Mouse (Mus musculus) liver, postnatal 0 days (tissue): ENCODE data around the gene Creb3l2. TPM values are rescaled to one million over a fixed set of nuclear protein-coding genes. Genes with fewer than 3 reads are reported as not detected.

Experiments
- ATAC-seq: fragments of 200-750 bp; cut with Nextera tagmentation; 2 replicates; pipeline ENCODE4 v1.8.0; 2017; ENCODE audit warnings: mild to moderate bottlenecking, moderate library complexity
- DNase-seq: peaks from one replicate; pipeline ENCODE4 v3.0.0-alpha.2; 2016
- H3K27ac ChIP-seq: fragments of 300-500 bp; sonication (generic); 2 replicates; pipeline ENCODE4 v1.5.1; 2014; ENCODE audit warnings: antibody characterized with exemption, moderate library complexity, mild to moderate bottlenecking, low read depth
- H3K27me3 ChIP-seq: fragments of 300-500 bp; sonication (generic); 2 replicates; pipeline ENCODE4 v1.6.1; 2014; ENCODE audit warnings: low read length, control low read depth, mixed read lengths; ENCODE audit not compliant: insufficient read depth
- H3K36me3 ChIP-seq: fragments of 300-500 bp; sonication (generic); replicated peaks from 2 replicates; pipeline ENCODE4 v1.6.1; 2014; ENCODE audit warnings: mild to moderate bottlenecking, control low read depth, low read length, moderate library complexity, mixed read lengths; ENCODE audit not compliant: insufficient read depth
- H3K4me1 ChIP-seq: fragments of 300-500 bp; sonication (generic); 2 replicates; pipeline ENCODE4 v1.6.1; 2014; ENCODE audit warnings: antibody characterized with exemption, mild to moderate bottlenecking, control low read depth; ENCODE audit not compliant: insufficient read depth
- H3K4me2 ChIP-seq: fragments of 300-500 bp; sonication (generic); 2 replicates; pipeline ENCODE4 v1.6.1; 2014; ENCODE audit warnings: low read depth, mild to moderate bottlenecking, low read length, moderate library complexity, mixed read lengths
- H3K4me3 ChIP-seq: fragments of 300-500 bp; sonication (generic); 2 replicates; pipeline ENCODE4 v1.5.1; 2014; ENCODE audit warnings: low read depth, low read length
- H3K9ac ChIP-seq: fragments of 300-500 bp; sonication (generic); replicated peaks from 2 replicates; pipeline ENCODE4 v1.6.1; 2014; ENCODE audit warnings: mild to moderate bottlenecking, moderate library complexity
- H3K9me3 ChIP-seq: fragments of 300-500 bp; sonication (generic); 2 replicates; pipeline ENCODE4 v1.6.1; 2016; ENCODE audit warnings: mild to moderate bottlenecking, control low read depth, low read length, mixed read lengths
- CTCF ChIP-seq: sonication (generic); IDR thresholded peaks from 2 replicates; pipeline ENCODE4 v1.5.1; 2016; ENCODE audit warnings: antibody characterized with exemption, low read depth
- EP300 ChIP-seq: IDR thresholded peaks from 2 replicates; pipeline ENCODE4 v1.6.1; 2016; ENCODE audit warnings: antibody characterized with exemption, low read depth, mild to moderate bottlenecking
- WGBS: fragments of 180-500 bp; shearing (Covaris S2); extraction: QIAGEN DNeasy Blood & Tissue Kit; methylation state at CpG from one replicate; pipeline ENCODE4 v1.1.7; 2014; ENCODE audit not compliant: insufficient replicate concordance; 5-methylcytosine and 5-hydroxymethylcytosine counted together
- polyA plus RNA-seq: library from polyadenylated mRNA; unstranded; fragments of >200 nt; fragmentation: Nextera tagmentation; extraction: Ambion mirVana; gene quantifications from 2 replicates; pipeline ENCODE4 v1.2.1, GENCODE M21; 2015

Creb3l2 gene
- polyA plus RNA-seq, 1 experiment from 2014 or later = 2.1 TPM

- Histone ChIP-seq H3K36me3 (0 out of 2 replicates have a peak, but pooled peaks cover 4% of the 10 kb centered on the region), H3K4me1 (peaks cover 8% of the 10 kb centered on the region; the same call in 1 of the 2 replicates), H3K4me2 (no peak overlapping the region), H3K27me3 (no peaks in the 10 kb centered on the region), H3K4me3 (no peak overlapping the region), H3K9ac (no peak overlapping the region), H3K9me3 (no peaks in the 10 kb centered on the region), H3K27ac (no peak overlapping the region)
- no peak for DNase-seq
- ATAC-seq = no peak
- 65% methylated on average over 6 of the region's 6 CpGs for WGBS
- TF ChIP-seq CTCF = no peak
- no peak for TF ChIP-seq EP300
Measured at GRCm38 (mm10) chr6:37421124-37421523, 20.8 kb downstream of the Creb3l2 start.

- peaks cover 6% of the 10 kb centered on the region; the same call in 1 of the 2 replicates for H3K4me1 ChIP-seq
- H3K27me3 ChIP-seq = no peaks in the 10 kb centered on the region
- 0 out of 2 replicates have a peak, but pooled peaks have one; percentile 31 for ATAC-seq
- WGBS = 61% methylated on average over 17 of the region's 17 CpGs
- no peak for TF ChIP-seq CTCF
- TF ChIP-seq EP300 = no peak
- no peaks in the 10 kb centered on the region for H3K9me3 ChIP-seq
- no peak overlapping the region for H3K27ac ChIP-seq
- H3K4me2 ChIP-seq = peak overlapping the region; percentile 38
- no peak overlapping the region for H3K9ac ChIP-seq
- H3K4me3 ChIP-seq = no peak overlapping the region
- DNase-seq = no peak
- H3K36me3 ChIP-seq = 0 out of 2 replicates have a peak, but pooled peaks cover 4% of the 10 kb centered on the region
Measured at GRCm38 (mm10) chr6:37419445-37419941, 22.5 kb downstream of the Creb3l2 start.

GRCm38 (mm10) chr6:37418931-37419330 is 23.0 kb downstream of the Creb3l2 start:
- no peak overlapping the region for H3K4me3 ChIP-seq
- H3K9me3 ChIP-seq = no peaks in the 10 kb centered on the region
- peaks cover 6% of the 10 kb centered on the region; the same call in 1 of the 2 replicates for H3K4me1 ChIP-seq
- WGBS = 56% methylated on average over 6 of the region's 6 CpGs
- peak overlapping the region; percentile 38; the same call in 1 of the 2 replicates for H3K4me2 ChIP-seq
- TF ChIP-seq CTCF (no peak), EP300 (no peak)
- no peak overlapping the region for H3K9ac ChIP-seq
- no peak for DNase-seq
- no peak overlapping the region for H3K27ac ChIP-seq
- 0 out of 2 replicates have a peak, but pooled peaks cover 4% of the 10 kb centered on the region for H3K36me3 ChIP-seq
- no peak for ATAC-seq
- H3K27me3 ChIP-seq = no peaks in the 10 kb centered on the region

- H3K4me1 ChIP-seq = 0 out of 2 replicates have a peak, but pooled peaks cover 3% of the 10 kb centered on the region
- H3K27ac ChIP-seq = no peak overlapping the region
- DNase-seq (no peak), ATAC-seq (no peak)
- no peaks in the 10 kb centered on the region for H3K9me3 ChIP-seq
- TF ChIP-seq CTCF (no peak), EP300 (no peak)
- no peaks in the 10 kb centered on the region for H3K27me3 ChIP-seq
- WGBS = 78% methylated on average over 4 of the region's 4 CpGs
- no peak overlapping the region for H3K9ac ChIP-seq
- H3K4me3 ChIP-seq = no peak overlapping the region
- H3K36me3 ChIP-seq = 0 out of 2 replicates have a peak, but pooled peaks cover 4% of the 10 kb centered on the region
- H3K4me2 ChIP-seq = no peak overlapping the region
Measured at GRCm38 (mm10) chr6:37416743-37417142, 25.2 kb downstream of the Creb3l2 start.

GRCm38 (mm10) chr6:37415505-37415904 is 26.4 kb downstream of the Creb3l2 start:
- H3K4me1 ChIP-seq = no peaks in the 10 kb centered on the region
- no peak overlapping the region for H3K27ac ChIP-seq
- ATAC-seq = no peak
- TF ChIP-seq CTCF (no peak), EP300 (no peak)
- H3K4me3 ChIP-seq = no peak overlapping the region
- H3K9ac ChIP-seq = no peak overlapping the region
- H3K4me2 ChIP-seq = no peak overlapping the region
- H3K36me3 ChIP-seq = 0 out of 2 replicates have a peak, but pooled peaks cover 4% of the 10 kb centered on the region
- H3K27me3 ChIP-seq = no peaks in the 10 kb centered on the region
- DNase-seq = no peak
- no peaks in the 10 kb centered on the region for H3K9me3 ChIP-seq
- 78% methylated on average over 6 of the region's 6 CpGs for WGBS

- TF ChIP-seq EP300 (no peak), CTCF (no peak)
- ATAC-seq (no peak), DNase-seq (no peak)
- Histone ChIP-seq H3K9ac (no peak overlapping the region), H3K9me3 (no peaks in the 10 kb centered on the region), H3K4me3 (no peak overlapping the region), H3K27ac (no peak overlapping the region), H3K4me2 (no peak overlapping the region), H3K27me3 (no peaks in the 10 kb centered on the region), H3K36me3 (0 out of 2 replicates have a peak, but pooled peaks cover 4% of the 10 kb centered on the region), H3K4me1 (no peaks in the 10 kb centered on the region)
- WGBS = 78% methylated on average over 7 of the region's 7 CpGs
Measured at GRCm38 (mm10) chr6:37415034-37415433, 26.9 kb downstream of the Creb3l2 start.
